Mouse (Mus musculus) MEL (cell line): ENCODE data around the gene Utp11. TPM values are rescaled to one million over a fixed set of nuclear protein-coding genes. Genes with fewer than 3 reads are reported as not detected.
A peak's percentile ranks its signal among the peaks of the same experiment; 100 is the strongest.

Source experiments
- DNase-seq: peaks from one replicate; pipeline ENCODE4 v3.0.0; 2011; ENCODE audit warnings: low read depth, low spot score
- H3K27ac ChIP-seq: 2 replicates; pipeline ENCODE4 v1.5.1; 2012; ENCODE audit warnings: low read depth, mild to moderate bottlenecking, control low read depth, low read length, moderate library complexity; ENCODE audit not compliant: control insufficient read depth
- H3K27me3 ChIP-seq, 2 experiments: fragments of 150-350 bp in 1 of 2; sonication (generic) in 1 of 2; 2 replicates each; pipeline ENCODE4 v1.6.1; 2012; ENCODE audit warnings: low read length in 2 of 2, mild to moderate bottlenecking in 2 of 2, improper control_type of control experiment in 1 of 2, moderate library complexity in 1 of 2; ENCODE audit not compliant: insufficient read depth in 2 of 2, control insufficient read depth in 1 of 2
- H3K36me3 ChIP-seq, 2 experiments: 2 replicates each; pipeline ENCODE4 v1.6.1; 2012 to 2014; ENCODE audit warnings: low read length in 2 of 2, improper control_type of control experiment in 1 of 2, inconsistent platforms in 1 of 2, mild to moderate bottlenecking in 1 of 2; ENCODE audit not compliant: insufficient read depth in 2 of 2, control insufficient read depth in 1 of 2
- H3K4me1 ChIP-seq, 2 experiments: fragments of 150-350 bp in 1 of 2; sonication (generic) in 1 of 2; 2 replicates each; pipeline ENCODE4 v1.6.1; 2012; ENCODE audit warnings: low read length in 2 of 2, improper control_type of control experiment in 1 of 2, mild to moderate bottlenecking in 1 of 2; ENCODE audit not compliant: insufficient read depth in 2 of 2, control insufficient read depth in 1 of 2
- H3K4me3 ChIP-seq, 2 experiments: fragments of 150-350 bp in 1 of 2; sonication (generic) in 1 of 2; 2 replicates each; pipeline ENCODE4 v1.5.1; 2012; ENCODE audit warnings: low read depth in 2 of 2, low read length in 2 of 2, mild to moderate bottlenecking in 2 of 2, moderate library complexity in 2 of 2, control low read depth in 1 of 2, improper control_type of control experiment in 1 of 2; ENCODE audit not compliant: control insufficient read depth in 1 of 2, insufficient read depth in 1 of 2
- H3K79me2 ChIP-seq: 2 replicates; pipeline ENCODE4 v1.6.1; 2012; ENCODE audit warnings: mild to moderate bottlenecking, low read length, moderate library complexity; ENCODE audit not compliant: control insufficient read depth, poor library complexity, insufficient read depth
- H3K9ac ChIP-seq: 2 replicates; pipeline ENCODE4 v1.6.1; 2012; ENCODE audit warnings: low read depth, mild to moderate bottlenecking, control low read depth, low read length, moderate library complexity; ENCODE audit not compliant: control insufficient read depth, poor library complexity, severe bottlenecking
- H3K9me3 ChIP-seq: fragments of 150-350 bp; sonication (generic); replicated peaks from 2 replicates; pipeline ENCODE4 v1.6.1; 2012; ENCODE audit warnings: mild to moderate bottlenecking, low read length, improper control_type of control experiment, moderate library complexity; ENCODE audit not compliant: insufficient read depth
- BHLHE40 ChIP-seq: IDR thresholded peaks from 2 replicates; pipeline ENCODE4 v1.6.1; 2012; ENCODE audit warnings: low read depth, mild to moderate bottlenecking, inconsistent platforms, low read length, improper control_type of control experiment, borderline replicate concordance
- CHD1 ChIP-seq: IDR thresholded peaks from 2 replicates; pipeline ENCODE4 v1.6.1; 2012; ENCODE audit warnings: low read depth, mild to moderate bottlenecking, inconsistent platforms, low read length, improper control_type of control experiment
- CHD2 ChIP-seq: IDR thresholded peaks from 2 replicates; pipeline ENCODE4 v1.6.1; 2011; ENCODE audit warnings: low read length, improper control_type of control experiment
- CTCF ChIP-seq, 3 experiments: IDR thresholded peaks in 2 of 3; conservative IDR thresholded peaks in 1 of 3; 2 replicates each; pipeline ENCODE4 v1.5.1; 2011 to 2012; ENCODE audit warnings: low read length in 3 of 3, low read depth in 2 of 3, mild to moderate bottlenecking in 2 of 3, improper control_type of control experiment in 1 of 3, inconsistent platforms in 1 of 3, mixed read lengths in 1 of 3, moderate library complexity in 1 of 3; ENCODE audit not compliant: control insufficient read depth in 1 of 3, insufficient read depth in 1 of 3, poor library complexity in 1 of 3, severe bottlenecking in 1 of 3
- E2F4 ChIP-seq: IDR thresholded peaks from 2 replicates; pipeline ENCODE4 v1.6.1; 2011; ENCODE audit warnings: low read depth, low read length, improper control_type of control experiment, borderline replicate concordance
- ELF1 ChIP-seq: IDR thresholded peaks from 2 replicates; pipeline ENCODE4 v1.6.1; 2014; ENCODE audit warnings: low read depth, mild to moderate bottlenecking, inconsistent platforms, low read length, improper control_type of control experiment, moderate library complexity
- EP300 ChIP-seq, 2 experiments: IDR thresholded peaks; 2 replicates each; pipeline ENCODE4 v1.6.1; 2011; ENCODE audit warnings: improper control_type of control experiment in 2 of 2, low read length in 2 of 2, low read depth in 1 of 2, mild to moderate bottlenecking in 1 of 2
- ETS1 ChIP-seq: IDR thresholded peaks from 2 replicates; pipeline ENCODE4 v1.6.1; 2012; ENCODE audit warnings: low read depth, mild to moderate bottlenecking, inconsistent platforms, low read length, improper control_type of control experiment, moderate library complexity
- GABPA ChIP-seq: IDR thresholded peaks from 2 replicates; pipeline ENCODE4 v1.6.1; 2012; ENCODE audit warnings: low read depth, mild to moderate bottlenecking, inconsistent platforms, low read length, improper control_type of control experiment, moderate library complexity
- GATA1 ChIP-seq: IDR thresholded peaks from 2 replicates; pipeline ENCODE4 v1.6.1; 2011; ENCODE audit warnings: low read depth, low read length, improper control_type of control experiment
- HCFC1 ChIP-seq: IDR thresholded peaks from 2 replicates; pipeline ENCODE4 v1.6.1; 2012; ENCODE audit warnings: low read depth, mild to moderate bottlenecking, inconsistent platforms, low read length, improper control_type of control experiment, moderate library complexity
- JUND ChIP-seq: IDR thresholded peaks from 2 replicates; pipeline ENCODE4 v1.6.1; 2011; ENCODE audit warnings: low read depth, mild to moderate bottlenecking, improper control_type of control experiment, low read length
- MAFK ChIP-seq: IDR thresholded peaks from 2 replicates; pipeline ENCODE4 v1.6.1; 2011; ENCODE audit warnings: low read depth, mild to moderate bottlenecking, low read length, improper control_type of control experiment, borderline replicate concordance
- MAX ChIP-seq: IDR thresholded peaks from 2 replicates; pipeline ENCODE4 v1.6.1; 2011; ENCODE audit warnings: low read length, improper control_type of control experiment
- MAZ ChIP-seq: IDR thresholded peaks from 2 replicates; pipeline ENCODE4 v1.6.1; 2012; ENCODE audit warnings: low read depth, mild to moderate bottlenecking, inconsistent platforms, low read length, improper control_type of control experiment
- MEF2A ChIP-seq: IDR thresholded peaks from 2 replicates; pipeline ENCODE4 v1.6.1; 2014; ENCODE audit warnings: low read depth, mild to moderate bottlenecking, inconsistent platforms, low read length, improper control_type of control experiment; ENCODE audit not compliant: poor library complexity, insufficient replicate concordance, severe bottlenecking; ENCODE audit errors: extremely low read depth
- MXI1 ChIP-seq: IDR thresholded peaks from 2 replicates; pipeline ENCODE4 v1.6.1; 2011; ENCODE audit warnings: mild to moderate bottlenecking, low read depth, low read length, improper control_type of control experiment
- MYB ChIP-seq: IDR thresholded peaks from 2 replicates; pipeline ENCODE4 v1.6.1; 2011; ENCODE audit warnings: mild to moderate bottlenecking, low read depth, low read length, improper control_type of control experiment
- MYC ChIP-seq: IDR thresholded peaks from 2 replicates; pipeline ENCODE4 v1.6.1; 2011; ENCODE audit warnings: low read depth, mild to moderate bottlenecking, low read length, improper control_type of control experiment, moderate library complexity
- NELFE ChIP-seq: IDR thresholded peaks from 2 replicates; pipeline ENCODE4 v1.6.1; 2011; ENCODE audit warnings: low read depth, low read length, improper control_type of control experiment
- NRF1 ChIP-seq: IDR thresholded peaks from 2 replicates; pipeline ENCODE4 v1.6.1; 2014; ENCODE audit warnings: low read depth, mild to moderate bottlenecking, inconsistent platforms, low read length, improper control_type of control experiment, moderate library complexity; ENCODE audit not compliant: poor library complexity, insufficient read depth, severe bottlenecking
- POLR2A ChIP-seq, 2 experiments: IDR thresholded peaks; 2 replicates each; pipeline ENCODE4 v1.6.1; 2011 to 2012; ENCODE audit warnings: low read length in 2 of 2, mild to moderate bottlenecking in 2 of 2, control low read depth in 1 of 2, improper control_type of control experiment in 1 of 2, low read depth in 1 of 2, moderate library complexity in 1 of 2; ENCODE audit not compliant: control insufficient read depth in 1 of 2, insufficient read depth in 1 of 2, poor library complexity in 1 of 2
- POLR2AphosphoS2 ChIP-seq: IDR thresholded peaks from 2 replicates; pipeline ENCODE4 v1.6.1; 2011; ENCODE audit warnings: low read length, improper control_type of control experiment
- POLR2AphosphoS5 ChIP-seq: IDR thresholded peaks from 2 replicates; pipeline ENCODE4 v1.6.1; 2012; ENCODE audit warnings: low read depth, borderline replicate concordance, mild to moderate bottlenecking, inconsistent platforms, low read length, moderate library complexity, mixed read lengths
- RAD21 ChIP-seq: IDR thresholded peaks from 2 replicates; pipeline ENCODE4 v1.6.1; 2011; ENCODE audit warnings: mild to moderate bottlenecking, low read depth, low read length, improper control_type of control experiment
- RCOR1 ChIP-seq: IDR thresholded peaks from 2 replicates; pipeline ENCODE4 v1.6.1; 2012; ENCODE audit warnings: low read depth, mild to moderate bottlenecking, inconsistent platforms, low read length, improper control_type of control experiment
- SIN3A ChIP-seq: IDR thresholded peaks from 2 replicates; pipeline ENCODE4 v1.6.1; 2012; ENCODE audit warnings: low read length, improper control_type of control experiment, inconsistent platforms
- SMC3 ChIP-seq: IDR thresholded peaks from 2 replicates; pipeline ENCODE4 v1.6.1; 2011; ENCODE audit warnings: low read depth, low read length, improper control_type of control experiment
- TAL1 ChIP-seq: IDR thresholded peaks from 2 replicates; pipeline ENCODE4 v1.6.1; 2012; ENCODE audit warnings: mild to moderate bottlenecking, inconsistent platforms, low read length, moderate library complexity, mixed read lengths
- TBP ChIP-seq: IDR thresholded peaks from 2 replicates; pipeline ENCODE4 v1.8.0; 2011; ENCODE audit warnings: low read depth, low read length, improper control_type of control experiment
- TCF12 ChIP-seq: IDR thresholded peaks from 2 replicates; pipeline ENCODE4 v1.6.1; 2014; ENCODE audit warnings: low read depth, mild to moderate bottlenecking, inconsistent platforms, low read length, improper control_type of control experiment, moderate library complexity
- UBTF ChIP-seq: IDR thresholded peaks from 2 replicates; pipeline ENCODE4 v1.6.1; 2012; ENCODE audit warnings: low read depth, mild to moderate bottlenecking, inconsistent platforms, low read length, improper control_type of control experiment, moderate library complexity, borderline replicate concordance; ENCODE audit not compliant: insufficient read depth
- USF1 ChIP-seq: IDR thresholded peaks from 2 replicates; pipeline ENCODE4 v1.6.1; 2014; ENCODE audit warnings: low read depth, mild to moderate bottlenecking, inconsistent platforms, low read length, improper control_type of control experiment, moderate library complexity
- USF2 ChIP-seq, 2 experiments: IDR thresholded peaks; 2 replicates each; pipeline ENCODE4 v1.6.1; 2011 to 2012; ENCODE audit warnings: improper control_type of control experiment in 2 of 2, low read length in 2 of 2, borderline replicate concordance in 1 of 2, inconsistent platforms in 1 of 2, low read depth in 1 of 2, mild to moderate bottlenecking in 1 of 2; ENCODE audit not compliant: insufficient read depth in 1 of 2
- ZC3H11A ChIP-seq: IDR thresholded peaks from 2 replicates; pipeline ENCODE4 v1.6.1; 2012; ENCODE audit warnings: low read depth, mild to moderate bottlenecking, inconsistent platforms, low read length, improper control_type of control experiment
- ZKSCAN1 ChIP-seq: IDR thresholded peaks from 2 replicates; pipeline ENCODE4 v1.6.1; 2012; ENCODE audit warnings: low read depth, mild to moderate bottlenecking, inconsistent platforms, low read length, improper control_type of control experiment, moderate library complexity
- ZMIZ1 ChIP-seq: IDR thresholded peaks from 2 replicates; pipeline ENCODE4 v1.6.1; 2012; ENCODE audit warnings: low read depth, mild to moderate bottlenecking, inconsistent platforms, low read length, improper control_type of control experiment, moderate library complexity
- ZNF384 ChIP-seq: IDR thresholded peaks from 2 replicates; pipeline ENCODE4 v1.6.1; 2012; ENCODE audit warnings: low read depth, mild to moderate bottlenecking, inconsistent platforms, low read length, improper control_type of control experiment
- polyA plus RNA-seq, 2 experiments: library from polyadenylated mRNA; stranded (reverse) in 1 of 2; unstranded in 1 of 2; fragments of >175 nt in 1 of 2; fragments of >200 nt in 1 of 2; gene quantifications; 2 replicates each; pipeline versions ENCODE4 v1.2.1 to v1.2.4; 2012; ENCODE audit warnings: low replicate concordance in 2 of 2, low read depth in 1 of 2; ENCODE audit not compliant: insufficient read length in 2 of 2, insufficient read depth in 1 of 2, missing spikeins in 1 of 2
- total RNA-seq: library from RNA; depleted of rRNA; stranded (reverse); fragments of 300-350 nt; gene quantifications from 2 replicates; pipeline ENCODE4 v1.2.3, GENCODE M21; 2012

The Utp11 gene
- total and polyA plus RNA-seq, 3 experiments = 68.3 to 86.9 TPM; not detected in 1

DNA sequence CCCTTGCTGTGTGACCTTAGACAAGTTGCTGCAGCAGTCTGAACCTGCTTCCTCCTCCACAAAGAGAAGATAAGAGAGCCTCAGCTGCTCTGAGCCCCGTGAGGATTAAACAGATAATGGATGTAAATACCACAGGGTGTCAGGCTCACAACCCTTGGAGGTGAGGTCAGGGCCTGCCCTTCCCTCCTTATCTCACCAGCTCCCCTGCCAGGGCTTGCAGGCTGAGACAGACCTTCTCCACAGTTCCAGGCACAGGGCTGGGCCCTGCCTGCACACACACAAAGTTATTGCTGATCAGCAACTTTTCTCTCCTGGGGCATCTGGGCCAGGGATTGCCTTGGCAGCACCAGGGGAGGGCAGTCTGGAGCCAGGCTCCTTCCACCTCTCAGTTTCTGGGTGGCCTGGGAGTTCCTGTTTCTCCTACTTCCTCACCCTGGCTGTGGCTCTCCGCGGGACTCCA, 48.4 kb downstream of the Utp11 start:
- peaks cover 0 to 9% of the 10 kb centered on the region in 2 experiments; a peak in 2 of 4 replicates for H3K36me3 ChIP-seq
- peaks cover 0 to 13% of the 10 kb centered on the region in 2 experiments; a peak in 1 of 4 replicates for H3K4me1 ChIP-seq
- H3K9me3 ChIP-seq = no peaks in the 10 kb centered on the region
- DNase-seq = peak; percentile 78
- H3K9ac ChIP-seq = no peak overlapping the region
- H3K27me3 ChIP-seq = no peaks in the 10 kb centered on the region
- H3K27ac ChIP-seq = no peak overlapping the region
- H3K79me2 ChIP-seq = no peaks in the 10 kb centered on the region
- no peak overlapping the region; a peak in 1 of 4 replicates for H3K4me3 ChIP-seq
- TF ChIP-seq ETS1 = peak; percentile 93
- TF ChIP-seq GABPA = no peak
- peak; percentile 91 for TF ChIP-seq BHLHE40
- no peak for TF ChIP-seq HCFC1
- no peak for TF ChIP-seq NELFE
- no peak for TF ChIP-seq MAX
- no peak for TF ChIP-seq ZKSCAN1
- peak; percentile 68 for TF ChIP-seq RCOR1
- TF ChIP-seq POLR2AphosphoS2 = no peak
- TF ChIP-seq JUND = no peak
- peak; percentile 66 to 81 for TF ChIP-seq EP300 (IDR thresholded peaks at IDR 0.05; ENCODE audit: low read depth in 1 of 2, low read length in 2 of 2)
- TF ChIP-seq ZNF384 = no peak
- no peak for TF ChIP-seq USF1
- peak; percentile 87 for TF ChIP-seq GATA1
- TF ChIP-seq MAFK = peak; percentile 68; the same call in 1 of the 2 replicates
- TF ChIP-seq MAZ = no peak
- TF ChIP-seq TAL1 = peak; percentile 58
- no peak; the same call in 1 of the 2 replicates for TF ChIP-seq SMC3
- TF ChIP-seq SIN3A = peak; percentile 67
- no peak for TF ChIP-seq POLR2A (IDR thresholded peaks at IDR 0.05; ENCODE audit: control insufficient read depth in 1 of 2, insufficient read depth in 1 of 2, low read depth in 1 of 2, low read length in 2 of 2, poor library complexity in 1 of 2)
- no peak for TF ChIP-seq NRF1
- no peak for TF ChIP-seq MEF2A
- peak in 2 of 3 experiments; percentile 26 to 35; a peak in 2 of 6 replicates for TF ChIP-seq CTCF (IDR thresholded peaks at IDR 0.05 in 2 of 3, conservative IDR thresholded peaks at IDR 0.05 in 1 of 3; ENCODE audit: control insufficient read depth in 1 of 3, insufficient read depth in 1 of 3, low read depth in 2 of 3, low read length in 3 of 3, poor library complexity in 1 of 3, severe bottlenecking in 1 of 3)
- TF ChIP-seq E2F4 = no peak
- TF ChIP-seq POLR2AphosphoS5 = no peak
- no peak for TF ChIP-seq ZMIZ1
- no peak for TF ChIP-seq CHD2
- no peak for TF ChIP-seq MYC
- no peak for TF ChIP-seq TBP
- TF ChIP-seq CHD1 = no peak
- TF ChIP-seq UBTF = no peak
- no peak for TF ChIP-seq ELF1
- no peak for TF ChIP-seq MYB
- TF ChIP-seq RAD21 = peak; percentile 15
- peak; percentile 30; the same call in 1 of the 2 replicates for TF ChIP-seq MXI1
- TF ChIP-seq USF2 (IDR thresholded peaks at IDR 0.05; ENCODE audit: borderline replicate concordance in 1 of 2, insufficient read depth in 1 of 2, low read depth in 1 of 2, low read length in 2 of 2) = no peak
- no peak for TF ChIP-seq ZC3H11A
- peak; percentile 79 for TF ChIP-seq TCF12
